Mouse (Mus musculus): ENCODE results near the gene Scarb2. TPM values are rescaled to one million over a fixed set of nuclear protein-coding genes. Genes with fewer than 3 reads are reported as not detected.

The Scarb2 gene
- polyA plus RNA-seq, 1 experiment from 2014 or later = 12.9 TPM

DNA sequence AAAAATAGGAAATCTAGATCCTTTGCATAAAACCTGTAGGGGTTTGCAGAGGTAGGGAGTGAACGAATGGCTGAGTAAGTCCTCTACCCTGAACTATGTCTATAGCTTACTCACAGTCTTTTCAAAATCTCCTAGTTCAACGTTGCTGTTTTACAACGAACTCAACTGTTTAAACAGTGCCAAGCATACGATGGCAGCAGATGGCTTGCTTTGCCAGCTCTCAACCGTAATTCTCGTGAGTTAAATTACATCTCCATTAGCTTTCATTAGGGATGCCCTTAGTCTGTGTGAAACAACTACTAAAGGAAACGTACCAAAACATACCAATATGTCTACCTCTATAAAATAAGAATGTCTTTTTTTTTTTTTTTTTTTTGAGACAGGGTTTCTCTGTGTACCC is 75.0 kb downstream of the Scarb2 start:
- WGBS = 75% methylated on average over 7 of the region's 7 CpGs
- H3K27me3 ChIP-seq (replicated peaks; ENCODE audit: control insufficient read depth, insufficient read depth, low read length) = no peaks in the 10 kb centered on the region
- H3K9ac ChIP-seq (ENCODE audit: low read depth, low read length) = no peak overlapping the region
- no peaks in the 10 kb centered on the region for H3K9me3 ChIP-seq (ENCODE audit: control insufficient read depth, low read length)
- ATAC-seq = no peak
- H3K4me3 ChIP-seq (ENCODE audit: low read length) = no peak overlapping the region
- H3K36me3 ChIP-seq (ENCODE audit: control insufficient read depth, insufficient read depth, low read length) = peaks cover 14% of the 10 kb centered on the region
- H3K4me2 ChIP-seq (ENCODE audit: low read depth, low read length) = no peak overlapping the region
- peaks cover 4% of the 10 kb centered on the region; the same call in 1 of the 2 replicates for H3K4me1 ChIP-seq (ENCODE audit: control insufficient read depth, insufficient read depth, low read length)
- no peak overlapping the region for H3K27ac ChIP-seq (ENCODE audit: low read length)

DNA sequence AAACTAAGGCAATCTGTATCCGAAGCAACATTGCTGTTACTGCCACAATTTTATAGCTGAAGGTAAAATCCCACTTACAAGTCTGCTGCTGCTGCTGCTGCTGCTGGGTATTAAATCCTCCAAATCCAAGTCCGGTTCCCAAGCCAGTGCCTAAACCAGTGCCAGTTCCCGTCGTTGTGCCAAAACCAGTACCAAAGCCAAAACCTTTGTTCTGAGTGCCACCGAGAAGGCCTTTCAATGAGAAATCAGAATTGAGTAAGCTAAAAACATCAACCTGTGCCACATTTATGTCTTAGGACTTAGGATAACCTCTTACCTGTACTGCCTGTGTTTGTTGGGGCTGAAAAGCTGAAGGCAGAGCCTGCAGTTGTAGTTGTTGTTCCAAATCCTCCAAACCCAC is 75.9 kb downstream of the Scarb2 start:
- Histone ChIP-seq H3K4me2 (ENCODE audit: low read depth, low read length) (no peak overlapping the region), H3K9ac (ENCODE audit: low read depth, low read length) (no peak overlapping the region), H3K4me3 (ENCODE audit: low read length) (no peak overlapping the region), H3K27ac (ENCODE audit: low read length) (no peak overlapping the region), H3K4me1 (ENCODE audit: control insufficient read depth, insufficient read depth, low read length) (peaks cover 4% of the 10 kb centered on the region; the same call in 1 of the 2 replicates), H3K36me3 (ENCODE audit: control insufficient read depth, insufficient read depth, low read length) (peaks cover 14% of the 10 kb centered on the region), H3K27me3 (replicated peaks; ENCODE audit: control insufficient read depth, insufficient read depth, low read length) (no peaks in the 10 kb centered on the region), H3K9me3 (ENCODE audit: control insufficient read depth, low read length) (no peaks in the 10 kb centered on the region)
- 82% methylated on average over 5 of the region's 5 CpGs for WGBS
- no peak for ATAC-seq

DNA sequence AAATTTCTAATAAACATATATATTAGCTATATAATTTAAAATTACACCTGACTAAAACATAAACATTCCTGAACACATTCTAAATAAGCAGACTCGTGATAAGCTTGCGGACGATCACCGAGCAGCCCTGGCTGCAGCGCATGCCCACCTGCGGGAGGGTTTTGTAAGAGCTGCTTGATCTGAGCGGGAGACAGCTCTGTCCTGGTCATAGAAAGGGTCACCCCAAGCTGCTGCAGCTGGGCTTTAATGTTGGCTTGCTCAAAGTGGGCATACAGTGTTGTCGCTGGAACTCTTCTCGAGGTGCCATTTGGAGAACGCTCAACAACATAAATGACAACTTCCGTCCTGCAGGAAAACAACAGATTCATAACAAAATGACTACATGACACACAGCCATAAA is 82.5 kb downstream of the Scarb2 start:
- 94% methylated on average over 11 of the region's 11 CpGs for WGBS
- H3K4me3 ChIP-seq (ENCODE audit: low read length) = no peak overlapping the region
- H3K36me3 ChIP-seq (ENCODE audit: control insufficient read depth, insufficient read depth, low read length) = peaks cover 16% of the 10 kb centered on the region
- H3K9ac ChIP-seq (ENCODE audit: low read depth, low read length) = no peak overlapping the region
- no peaks in the 10 kb centered on the region for H3K27me3 ChIP-seq (replicated peaks; ENCODE audit: control insufficient read depth, insufficient read depth, low read length)
- H3K4me1 ChIP-seq (ENCODE audit: control insufficient read depth, insufficient read depth, low read length) = no peaks in the 10 kb centered on the region
- H3K9me3 ChIP-seq (ENCODE audit: control insufficient read depth, low read length) = no peaks in the 10 kb centered on the region
- no peak for ATAC-seq
- H3K4me2 ChIP-seq (ENCODE audit: low read depth, low read length) = no peak overlapping the region
- no peak overlapping the region for H3K27ac ChIP-seq (ENCODE audit: low read length)

DNA sequence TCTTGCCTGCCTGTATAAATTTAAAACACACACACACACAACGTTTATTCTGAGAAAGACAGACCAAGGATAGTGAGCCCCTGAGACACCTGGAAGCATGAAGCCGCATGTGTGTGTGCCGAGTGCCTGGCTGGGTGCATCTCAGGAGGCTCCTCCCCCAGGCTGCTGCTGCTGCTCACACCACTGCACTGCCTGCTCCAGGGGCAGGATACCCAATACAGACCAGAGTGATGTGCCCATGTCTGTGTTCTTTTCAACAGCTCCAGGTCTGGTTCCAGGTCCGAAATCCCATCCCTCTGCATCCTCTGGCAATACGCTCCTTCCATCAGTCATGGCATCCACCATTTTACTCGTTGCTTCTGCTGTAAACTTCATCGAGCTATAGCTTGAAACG is 92.7 kb downstream of the Scarb2 start:
- H3K4me2 ChIP-seq (ENCODE audit: low read depth, low read length) = no peak overlapping the region
- no peak overlapping the region for H3K4me3 ChIP-seq (ENCODE audit: low read length)
- H3K4me1 ChIP-seq (ENCODE audit: control insufficient read depth, insufficient read depth, low read length) = no peaks in the 10 kb centered on the region
- no peaks in the 10 kb centered on the region for H3K36me3 ChIP-seq (ENCODE audit: control insufficient read depth, insufficient read depth, low read length)
- no peaks in the 10 kb centered on the region for H3K9me3 ChIP-seq (ENCODE audit: control insufficient read depth, low read length)
- H3K27me3 ChIP-seq (replicated peaks; ENCODE audit: control insufficient read depth, insufficient read depth, low read length) = no peaks in the 10 kb centered on the region
- H3K9ac ChIP-seq (ENCODE audit: low read depth, low read length) = no peak overlapping the region
- ATAC-seq = no peak
- H3K27ac ChIP-seq (ENCODE audit: low read length) = no peak overlapping the region
- 83% methylated on average over 8 of the region's 8 CpGs for WGBS

- H3K9ac ChIP-seq (ENCODE audit: low read depth, low read length) = no peak overlapping the region
- H3K4me2 ChIP-seq (ENCODE audit: low read depth, low read length) = no peak overlapping the region
- no peak overlapping the region for H3K27ac ChIP-seq (ENCODE audit: low read length)
- no peaks in the 10 kb centered on the region for H3K4me1 ChIP-seq (ENCODE audit: control insufficient read depth, insufficient read depth, low read length)
- H3K4me3 ChIP-seq (ENCODE audit: low read length) = no peak overlapping the region
- no peak; the same call in 1 of the 2 replicates for ATAC-seq
- H3K9me3 ChIP-seq (ENCODE audit: control insufficient read depth, low read length) = no peaks in the 10 kb centered on the region
- WGBS = 84% methylated on average over 11 of the region's 11 CpGs
- H3K27me3 ChIP-seq (replicated peaks; ENCODE audit: control insufficient read depth, insufficient read depth, low read length) = no peaks in the 10 kb centered on the region
- H3K36me3 ChIP-seq (ENCODE audit: control insufficient read depth, insufficient read depth, low read length) = no peaks in the 10 kb centered on the region
Observed at GRCm38 (mm10) chr5:92413271-92413981, 93.2 kb downstream of the Scarb2 start.

GRCm38 (mm10) chr5:92411461-92412140 is 95.0 kb downstream of the Scarb2 start:
- no peak overlapping the region for H3K4me3 ChIP-seq (ENCODE audit: low read length)
- no peak overlapping the region for H3K9ac ChIP-seq (ENCODE audit: low read depth, low read length)
- H3K4me2 ChIP-seq (ENCODE audit: low read depth, low read length) = no peak overlapping the region
- ATAC-seq = no peak
- H3K27ac ChIP-seq (ENCODE audit: low read length) = no peak overlapping the region
- no peaks in the 10 kb centered on the region for H3K4me1 ChIP-seq (ENCODE audit: control insufficient read depth, insufficient read depth, low read length)
- WGBS = 62% methylated on average over 7 of the region's 7 CpGs
- no peaks in the 10 kb centered on the region for H3K36me3 ChIP-seq (ENCODE audit: control insufficient read depth, insufficient read depth, low read length)
- H3K9me3 ChIP-seq (ENCODE audit: control insufficient read depth, low read length) = no peaks in the 10 kb centered on the region
- H3K27me3 ChIP-seq (replicated peaks; ENCODE audit: control insufficient read depth, insufficient read depth, low read length) = no peaks in the 10 kb centered on the region

DNA sequence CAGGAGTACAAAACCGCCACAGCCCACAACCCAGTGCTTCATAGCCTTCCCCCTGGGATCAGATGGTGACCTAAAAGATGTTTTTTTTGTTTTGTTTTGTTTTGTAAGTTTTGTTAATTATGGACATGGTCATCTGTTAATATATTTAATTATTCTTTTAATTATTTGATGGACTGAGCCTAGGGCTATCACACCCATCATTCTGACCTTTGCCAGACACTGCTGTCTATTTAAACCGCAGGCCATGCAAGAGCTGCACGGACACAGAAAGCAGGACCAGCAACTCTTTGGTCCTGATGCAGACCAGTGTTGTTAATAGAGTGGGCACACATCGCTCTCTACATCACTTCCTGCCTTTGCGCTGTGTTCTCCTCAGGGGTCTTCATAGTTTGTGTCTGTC is 96.1 kb downstream of the Scarb2 start:
- WGBS = 84% methylated on average over 5 of the region's 5 CpGs
- ATAC-seq = no peak

DNA sequence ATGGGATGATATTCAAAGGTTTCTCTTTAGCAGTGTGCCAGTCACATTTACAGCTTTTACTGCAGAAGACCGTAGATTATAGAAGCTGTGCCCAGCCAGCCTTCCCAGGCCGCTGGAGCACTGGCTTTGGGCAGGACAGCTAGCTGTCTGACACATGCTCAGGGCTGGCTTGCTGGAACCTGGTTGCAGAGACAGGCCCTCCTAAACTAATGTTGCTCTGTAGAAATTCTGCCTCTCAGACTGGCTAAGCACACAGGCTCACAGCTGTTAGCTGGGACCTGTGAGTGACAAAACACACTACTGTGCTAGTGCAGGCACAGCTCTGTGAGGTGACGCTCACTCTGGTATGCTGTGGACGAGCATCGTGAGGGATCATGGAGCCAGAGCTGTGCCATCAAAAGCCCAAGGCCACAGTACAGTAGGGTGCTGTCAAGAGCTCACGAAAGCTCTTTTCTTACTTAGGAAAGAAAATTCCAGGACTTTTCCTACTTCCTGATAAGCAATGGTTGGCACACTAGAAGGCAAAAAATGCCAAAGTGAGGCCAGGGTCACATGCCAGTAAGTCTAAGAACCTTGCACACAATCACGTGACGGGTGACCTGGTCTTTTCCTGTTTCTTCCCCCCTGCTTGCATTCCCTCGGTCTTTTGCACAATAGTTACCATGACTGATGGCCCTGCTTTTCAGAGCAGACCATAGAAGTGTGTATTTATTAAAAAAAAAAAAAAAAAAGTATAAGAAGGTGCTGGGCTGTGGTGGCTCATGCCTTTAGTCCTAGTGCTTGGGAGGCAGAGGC is 97.1 kb downstream of the Scarb2 start:
- no peaks in the 10 kb centered on the region for H3K4me1 ChIP-seq (ENCODE audit: control insufficient read depth, insufficient read depth, low read length)
- no peaks in the 10 kb centered on the region for H3K36me3 ChIP-seq (ENCODE audit: control insufficient read depth, insufficient read depth, low read length)
- no peak overlapping the region for H3K4me2 ChIP-seq (ENCODE audit: low read depth, low read length)
- no peak for ATAC-seq
- 74% methylated on average over 9 of the region's 9 CpGs for WGBS
- no peak overlapping the region for H3K27ac ChIP-seq (ENCODE audit: low read length)
- H3K27me3 ChIP-seq (replicated peaks; ENCODE audit: control insufficient read depth, insufficient read depth, low read length) = no peaks in the 10 kb centered on the region
- H3K4me3 ChIP-seq (ENCODE audit: low read length) = no peak overlapping the region
- H3K9ac ChIP-seq (ENCODE audit: low read depth, low read length) = no peak overlapping the region
- H3K9me3 ChIP-seq (ENCODE audit: control insufficient read depth, low read length) = no peaks in the 10 kb centered on the region

More for the DNA sequence above, 96.1 kb downstream of the Scarb2 start:
- Histone ChIP-seq H3K4me2 (ENCODE audit: low read depth, low read length) (no peak overlapping the region), H3K4me3 (ENCODE audit: low read length) (no peak overlapping the region), H3K36me3 (ENCODE audit: control insufficient read depth, insufficient read depth, low read length) (no peaks in the 10 kb centered on the region), H3K27ac (ENCODE audit: low read length) (no peak overlapping the region), H3K9ac (ENCODE audit: low read depth, low read length) (no peak overlapping the region), H3K27me3 (replicated peaks; ENCODE audit: control insufficient read depth, insufficient read depth, low read length) (no peaks in the 10 kb centered on the region), H3K9me3 (ENCODE audit: control insufficient read depth, low read length) (no peaks in the 10 kb centered on the region), H3K4me1 (ENCODE audit: control insufficient read depth, insufficient read depth, low read length) (no peaks in the 10 kb centered on the region)

- ATAC-seq = no peak
- Histone ChIP-seq H3K9ac (ENCODE audit: low read depth, low read length) (no peak overlapping the region), H3K4me2 (ENCODE audit: low read depth, low read length) (no peak overlapping the region), H3K36me3 (ENCODE audit: control insufficient read depth, insufficient read depth, low read length) (no peaks in the 10 kb centered on the region), H3K4me1 (ENCODE audit: control insufficient read depth, insufficient read depth, low read length) (no peaks in the 10 kb centered on the region), H3K4me3 (ENCODE audit: low read length) (no peak overlapping the region), H3K9me3 (ENCODE audit: control insufficient read depth, low read length) (no peaks in the 10 kb centered on the region), H3K27ac (ENCODE audit: low read length) (no peak overlapping the region), H3K27me3 (replicated peaks; ENCODE audit: control insufficient read depth, insufficient read depth, low read length) (no peaks in the 10 kb centered on the region)
- 59% methylated on average over 2 of the region's 2 CpGs for WGBS
Observed at GRCm38 (mm10) chr5:92404400-92404678, 102.3 kb downstream of the Scarb2 start.

Data from intestine, embryonic 16.5 days (tissue).